Mouse (Mus musculus) brown adipose tissue, adult 24 weeks (tissue): Measurements from ENCODE around the gene Sdk1. TPM values are rescaled to one million over a fixed set of nuclear protein-coding genes. Genes with fewer than 3 reads are reported as not detected.

ENCODE experiments used
- H3K27ac ChIP-seq: fragments of 200-500 bp; replicated peaks from 2 replicates; pipeline ENCODE4 v1.5.1; 2012; ENCODE audit warnings: low read depth, mild to moderate bottlenecking, low read length
- H3K4me1 ChIP-seq: fragments of 200-500 bp; 2 replicates; pipeline ENCODE4 v1.6.1; 2012; ENCODE audit warnings: low read length, mixed read lengths; ENCODE audit not compliant: control insufficient read depth, insufficient read depth, insufficient read length
- H3K4me3 ChIP-seq: fragments of 200-500 bp; 2 replicates; pipeline ENCODE4 v1.5.1; 2012; ENCODE audit warnings: low read depth, mild to moderate bottlenecking, low read length, moderate library complexity; ENCODE audit not compliant: insufficient read depth
- polyA plus RNA-seq: library from polyadenylated mRNA; stranded (reverse); fragments of >200 nt; gene quantifications from 2 replicates; pipeline ENCODE4 v1.2.4, GENCODE M21; 2012; ENCODE audit not compliant: missing spikeins, insufficient read depth, insufficient read length

The Sdk1 gene
- polyA plus RNA-seq, 1 experiment, result 0.24 TPM

DNA sequence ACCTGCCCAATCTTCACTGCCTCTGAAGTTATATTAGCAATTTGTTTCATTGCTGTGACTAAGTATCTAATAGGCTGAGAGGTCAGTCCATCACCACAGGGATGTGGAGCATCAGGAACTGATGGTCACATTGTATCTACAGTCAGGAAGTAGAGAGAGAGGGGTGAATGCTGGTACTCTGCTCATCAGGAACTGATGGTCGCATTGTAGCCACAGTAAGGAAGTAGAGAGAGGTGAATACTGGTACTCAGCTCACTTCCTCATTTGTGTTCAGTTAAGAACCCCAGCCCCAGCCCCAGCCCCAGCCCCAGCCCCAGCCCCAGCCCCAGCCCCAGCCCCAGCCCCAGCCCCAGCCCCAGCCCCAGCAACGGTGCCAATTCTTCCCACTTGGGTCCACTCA is 711.0 kb downstream of the Sdk1 start:
- no peak overlapping the region for H3K27ac ChIP-seq
- H3K4me3 ChIP-seq, result no peak overlapping the region
- H3K4me1 ChIP-seq, result no peaks in the 10 kb centered on the region

DNA sequence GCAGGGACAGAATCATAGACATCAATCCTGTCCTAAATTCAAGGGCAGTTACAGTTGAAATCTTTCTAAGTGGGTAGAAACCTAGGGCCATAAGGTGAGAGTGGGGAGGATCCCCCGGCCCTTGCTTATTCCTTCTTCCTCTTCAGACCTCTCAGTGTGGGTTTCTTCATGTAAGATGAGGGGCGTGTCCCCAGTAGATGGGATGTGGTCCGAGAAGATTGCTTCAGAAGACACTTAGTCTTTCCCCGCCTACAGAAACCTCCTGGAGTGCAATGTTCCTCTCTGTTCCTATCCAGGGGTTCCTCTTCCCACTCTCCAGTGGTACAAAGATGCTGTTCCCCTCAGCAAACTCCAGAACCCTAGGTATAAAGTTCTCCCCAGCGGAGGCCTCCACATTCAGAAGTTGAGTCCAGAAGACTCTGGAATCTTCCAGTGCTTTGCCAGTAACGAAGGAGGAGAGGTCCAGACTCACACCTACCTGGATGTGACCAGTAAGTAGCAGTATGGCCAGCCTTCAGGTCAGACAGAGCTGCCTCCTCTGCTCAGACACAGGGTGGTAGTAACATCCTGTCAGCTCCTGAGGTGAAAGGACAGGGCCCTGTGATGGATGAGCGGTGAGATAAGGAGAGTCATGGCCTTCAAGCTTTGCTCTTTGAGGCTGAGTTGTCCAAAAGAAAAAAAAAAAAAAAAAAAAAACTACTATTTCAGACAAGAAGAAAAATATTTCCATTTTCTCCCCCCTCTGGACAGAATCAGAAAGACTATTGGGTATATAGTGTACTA is 711.6 kb downstream of the Sdk1 start:
- Histone ChIP-seq H3K4me1 (no peaks in the 10 kb centered on the region), H3K27ac (no peak overlapping the region), H3K4me3 (no peak overlapping the region)

DNA sequence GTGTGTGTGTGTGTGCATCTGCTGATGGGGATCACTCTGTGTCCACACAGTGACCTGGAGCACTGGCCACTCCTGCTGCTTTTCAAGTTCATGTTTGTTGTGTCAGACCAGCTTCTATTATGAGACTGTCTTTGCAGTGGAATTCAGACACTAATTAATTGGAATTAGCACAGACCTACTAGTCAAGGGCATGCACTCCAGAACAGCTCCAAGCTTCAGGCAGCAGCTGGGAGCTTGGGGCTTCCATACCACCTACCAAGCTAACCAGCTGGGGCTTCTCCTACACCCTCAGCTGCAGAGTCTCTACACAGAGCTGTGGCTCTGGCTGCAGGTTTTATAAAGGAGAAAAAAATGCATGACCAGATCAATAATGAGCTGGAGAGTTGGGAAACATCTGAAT is 729.8 kb downstream of the Sdk1 start:
- H3K27ac ChIP-seq, result no peak overlapping the region
- H3K4me1 ChIP-seq, result no peaks in the 10 kb centered on the region
- no peak overlapping the region for H3K4me3 ChIP-seq

DNA sequence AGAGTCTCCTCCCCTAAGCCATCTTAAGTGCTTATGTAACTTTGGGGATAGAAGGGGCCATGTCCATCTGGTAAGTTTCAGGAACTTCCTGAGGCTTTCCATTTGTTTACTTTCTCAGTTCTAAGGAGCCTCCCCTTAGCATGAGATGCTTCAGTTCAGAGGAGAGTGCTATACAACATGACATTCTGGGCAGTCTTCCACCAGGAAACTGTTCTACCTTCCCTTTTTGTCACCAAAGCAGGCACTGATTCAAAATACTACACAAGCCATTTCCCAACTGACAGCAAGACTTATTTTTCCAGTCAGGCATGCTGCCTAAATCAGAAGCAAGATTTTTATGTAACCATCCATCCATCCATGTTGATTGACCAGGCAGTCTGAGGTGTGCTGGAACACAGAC is 738.2 kb downstream of the Sdk1 start:
- Histone ChIP-seq H3K27ac (no peak overlapping the region), H3K4me3 (no peak overlapping the region), H3K4me1 (no peaks in the 10 kb centered on the region)

GRCm38 (mm10) chr5:141980746-141981145 is 739.5 kb downstream of the Sdk1 start:
- Histone ChIP-seq H3K4me3 (no peak overlapping the region), H3K27ac (no peak overlapping the region), H3K4me1 (no peaks in the 10 kb centered on the region)

DNA sequence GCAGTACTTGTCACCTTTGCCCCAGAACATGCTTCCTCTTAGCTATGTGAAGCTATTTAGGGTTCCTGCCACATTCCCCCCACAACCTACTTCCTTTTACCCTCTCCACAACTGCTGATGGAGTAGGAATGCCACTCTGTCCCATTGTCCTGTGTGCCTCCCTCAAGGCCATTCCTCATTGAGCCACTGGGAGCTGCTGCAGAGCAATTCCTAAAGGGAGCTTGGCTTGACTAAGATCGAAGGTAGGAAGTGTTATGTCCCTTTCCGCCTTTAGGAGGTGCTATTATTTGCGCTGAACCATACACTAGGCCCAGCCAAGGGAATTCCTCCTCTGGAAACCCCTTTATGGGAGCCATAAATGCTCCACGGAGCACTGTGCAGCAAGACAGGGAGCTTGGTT is 743.0 kb downstream of the Sdk1 start:
- no peak overlapping the region for H3K4me3 ChIP-seq
- H3K27ac ChIP-seq, result no peak overlapping the region
- H3K4me1 ChIP-seq, result no peaks in the 10 kb centered on the region

- Histone ChIP-seq H3K4me1 (no peaks in the 10 kb centered on the region), H3K27ac (no peak overlapping the region), H3K4me3 (no peak overlapping the region)
Observed at GRCm38 (mm10) chr5:141985003-141985402, 743.7 kb downstream of the Sdk1 start.

DNA sequence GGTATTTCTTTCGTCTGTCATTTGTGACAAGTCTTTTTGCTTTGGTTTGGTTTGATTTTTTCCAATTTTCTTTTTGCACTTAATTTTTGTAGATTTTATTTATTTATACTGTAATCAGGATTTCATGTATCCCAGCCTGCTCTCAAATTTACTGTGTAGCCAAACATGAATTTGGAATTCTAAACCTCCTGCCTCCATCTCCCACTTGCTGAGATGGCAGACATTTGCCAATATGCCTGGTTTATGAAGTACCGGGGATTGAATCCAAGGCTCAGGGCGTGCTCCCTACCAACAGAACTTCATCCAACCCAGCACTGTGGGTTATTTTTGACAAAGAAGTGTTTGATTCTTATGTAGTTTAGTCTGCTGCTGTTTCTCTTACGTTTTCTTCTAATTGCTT is 744.3 kb downstream of the Sdk1 start:
- H3K4me1 ChIP-seq, result no peaks in the 10 kb centered on the region
- no peak overlapping the region for H3K27ac ChIP-seq
- H3K4me3 ChIP-seq, result no peak overlapping the region

DNA sequence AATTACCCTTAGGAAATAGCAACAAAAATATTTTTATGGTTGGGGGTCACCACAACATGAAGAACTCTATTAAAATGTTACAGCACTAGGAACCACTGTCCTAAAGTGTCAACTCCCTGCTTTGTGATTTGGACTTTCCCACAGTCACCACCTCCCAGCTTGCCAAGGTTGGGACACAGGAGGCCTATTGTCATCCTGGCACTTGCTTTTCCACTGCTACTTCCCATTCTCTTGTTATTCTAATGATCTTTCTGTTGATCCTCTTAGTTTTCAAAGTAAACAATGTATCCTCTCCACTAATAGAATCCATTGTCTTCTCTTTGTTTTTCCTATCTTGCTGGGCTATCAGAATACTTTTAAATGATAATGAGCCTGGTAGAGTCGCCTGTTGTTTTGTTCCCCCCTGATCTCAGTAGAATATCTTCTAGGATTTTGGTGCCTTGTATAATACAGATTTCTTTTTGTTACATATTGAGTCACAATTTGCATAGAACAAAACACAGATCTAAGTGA is 746.1 kb downstream of the Sdk1 start:
- no peak overlapping the region for H3K27ac ChIP-seq
- H3K4me1 ChIP-seq, result no peaks in the 10 kb centered on the region
- no peak overlapping the region for H3K4me3 ChIP-seq

DNA sequence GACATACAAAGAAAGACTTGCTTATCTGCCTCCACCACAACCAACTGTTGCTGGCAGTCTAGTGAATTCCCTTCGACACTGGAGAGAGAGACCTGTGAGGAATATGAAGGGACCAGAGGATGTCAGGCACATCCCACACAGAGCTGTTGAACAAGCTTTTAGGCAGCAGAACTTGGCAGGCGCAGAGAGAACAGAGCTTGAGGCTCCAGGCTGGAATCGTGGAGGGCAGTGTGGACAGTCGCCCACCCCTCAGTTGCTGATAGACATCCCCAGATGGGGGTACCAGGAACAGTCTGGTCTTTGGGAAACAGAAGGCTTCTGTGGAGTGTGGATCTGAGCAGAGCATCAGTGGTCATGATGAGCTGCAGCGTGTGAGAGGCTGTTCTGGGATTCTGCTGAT is 747.4 kb downstream of the Sdk1 start:
- Histone ChIP-seq H3K4me1 (no peaks in the 10 kb centered on the region), H3K27ac (no peak overlapping the region), H3K4me3 (no peak overlapping the region)

GRCm38 (mm10) chr5:141994192-141994591 is 752.9 kb downstream of the Sdk1 start:
- Histone ChIP-seq H3K4me3 (no peak overlapping the region), H3K27ac (no peak overlapping the region), H3K4me1 (no peaks in the 10 kb centered on the region)

DNA sequence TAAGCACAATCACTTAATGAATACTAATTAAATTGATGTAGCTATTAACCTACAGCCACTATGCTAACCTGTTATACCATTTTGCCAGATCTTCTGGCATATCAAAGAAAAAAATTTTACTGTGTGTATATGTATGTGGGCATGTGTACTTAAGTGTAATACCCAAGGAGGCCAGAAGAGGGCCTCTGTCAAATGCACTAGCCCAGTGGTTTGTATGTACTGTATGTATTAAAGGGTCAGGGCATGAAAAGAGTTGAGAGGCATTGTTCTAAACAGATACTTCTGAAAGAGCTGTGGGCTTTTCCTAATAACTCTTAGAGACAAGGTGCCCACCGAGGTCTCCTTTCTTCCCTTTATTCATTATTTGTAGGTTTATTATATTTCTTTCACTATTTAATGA is 759.0 kb downstream of the Sdk1 start:
- Histone ChIP-seq H3K4me1 (no peaks in the 10 kb centered on the region), H3K4me3 (no peak overlapping the region), H3K27ac (no peak overlapping the region)

DNA sequence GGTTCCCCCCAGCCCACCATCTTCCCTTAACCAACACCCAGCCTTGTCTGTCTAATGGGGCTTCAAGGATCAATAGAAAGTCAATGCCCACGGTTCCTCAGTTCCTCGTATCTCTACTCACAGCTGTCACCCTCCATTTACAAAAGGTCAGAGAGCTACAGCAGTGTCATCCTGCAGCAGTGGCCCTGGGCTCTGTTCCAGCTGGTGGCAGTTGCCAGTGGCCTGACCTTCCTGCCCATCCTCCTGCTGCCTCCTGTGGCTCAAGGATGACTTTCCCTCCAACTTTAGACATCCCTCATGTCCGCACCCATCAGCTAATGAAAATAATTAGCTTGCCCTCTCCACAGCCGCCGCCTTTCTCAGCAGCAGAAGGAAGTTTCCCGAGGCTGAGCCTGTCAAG is 759.8 kb downstream of the Sdk1 start:
- Histone ChIP-seq H3K4me1 (no peaks in the 10 kb centered on the region), H3K4me3 (no peak overlapping the region), H3K27ac (no peak overlapping the region)

DNA sequence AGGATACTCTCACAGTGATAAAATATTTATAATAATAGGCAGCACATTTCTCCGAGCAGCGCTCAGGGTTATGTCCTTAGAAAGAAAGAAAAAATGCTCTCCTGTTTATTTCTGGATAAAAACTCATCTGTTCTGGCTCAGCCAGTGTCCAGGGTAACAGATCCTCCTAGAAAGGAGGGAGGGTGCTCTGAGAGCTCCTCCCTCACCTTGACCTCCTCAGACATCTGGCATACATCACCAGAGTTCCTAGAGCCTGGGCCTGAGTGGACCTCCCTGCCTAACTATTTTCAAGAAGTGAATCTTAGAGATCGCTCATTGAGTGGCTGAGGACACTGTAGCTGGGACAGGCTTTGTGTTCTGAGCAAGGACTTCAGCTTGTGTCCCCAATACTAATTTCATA is 760.7 kb downstream of the Sdk1 start:
- H3K27ac ChIP-seq, result no peak overlapping the region
- no peaks in the 10 kb centered on the region for H3K4me1 ChIP-seq
- H3K4me3 ChIP-seq, result no peak overlapping the region

- H3K4me1 ChIP-seq, result no peaks in the 10 kb centered on the region
- no peak overlapping the region for H3K27ac ChIP-seq
- H3K4me3 ChIP-seq, result no peak overlapping the region
Observed at GRCm38 (mm10) chr5:142010189-142010588, 768.9 kb downstream of the Sdk1 start.

DNA sequence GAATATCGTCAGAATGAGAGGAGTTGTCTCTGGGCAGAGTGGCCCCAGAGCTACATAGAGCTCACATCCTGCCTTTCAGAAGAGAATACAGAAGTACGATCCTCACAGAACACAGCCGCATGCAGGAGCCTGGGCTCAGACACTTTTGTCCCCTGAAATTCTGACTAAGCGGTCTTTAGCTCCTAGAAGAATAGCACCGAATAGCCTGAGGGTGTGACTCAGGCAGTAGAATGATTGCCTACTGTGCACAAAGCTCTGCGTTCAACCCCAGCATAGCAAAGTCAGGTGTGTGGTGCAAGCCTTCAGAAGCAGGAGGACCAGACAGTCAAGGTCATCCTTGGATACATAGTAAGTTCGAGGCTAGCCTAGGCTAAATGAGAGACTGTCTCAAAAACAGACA is 775.7 kb downstream of the Sdk1 start:
- no peak overlapping the region for H3K4me3 ChIP-seq
- no peaks in the 10 kb centered on the region for H3K4me1 ChIP-seq
- no peak overlapping the region for H3K27ac ChIP-seq
